In genomic region chr3:59191674-59192073, GRCm38 (mm10) we compare ENCODE assay signal across 19 mouse cellular contexts. TPM values are rescaled to one million over a fixed set of nuclear protein-coding genes. Genes with fewer than 3 reads are reported as not detected.
"Had no signal": no experiment of that assay in that cellular context is flagged by ENCODE, and none has a peak within 500 bp of the region (broad histone marks: within the 10 kb centered on the region; RNA-seq: fewer than 3 reads in every experiment).

No protein-coding gene starts in this region.

- H3K4me2 ChIP-seq: lung, embryonic 15.5 days; midbrain, embryonic 11.5 days; midbrain, embryonic 13.5 days; midbrain, embryonic 15.5 days; neural tube, embryonic 12.5 days; stomach, embryonic 15.5 days had no signal

- H3K9ac ChIP-seq: liver, postnatal 0 days; lung, embryonic 15.5 days; midbrain, embryonic 13.5 days; midbrain, embryonic 15.5 days; neural tube, embryonic 12.5 days; stomach, embryonic 15.5 days had no signal

- H3K27ac ChIP-seq: lung, embryonic 15.5 days; macrophage; midbrain, embryonic 13.5 days; midbrain, embryonic 15.5 days; neural tube, embryonic 12.5 days; stomach, embryonic 15.5 days had no signal

- H3K9me3 ChIP-seq: lung, embryonic 15.5 days; megakaryocyte, embryonic 14.5 days; midbrain, embryonic 13.5 days; midbrain, embryonic 15.5 days; neural tube, embryonic 12.5 days; stomach, embryonic 15.5 days had no signal

- ATAC-seq: liver, postnatal 0 days; lung, postnatal 0 days; midbrain, embryonic 13.5 days; midbrain, embryonic 15.5 days had no signal

- H3K4me1 ChIP-seq: lung, embryonic 15.5 days; midbrain, embryonic 13.5 days; midbrain, embryonic 15.5 days; neural tube, embryonic 12.5 days; stomach, embryonic 15.5 days had no signal

- DNase-seq: liver, postnatal 0 days; lung, adult 2 months; lung, postnatal 14 days; lung, postnatal 36 days; right cerebral cortex, postnatal 14 days; thymus, adult 18-20 months; thymus, postnatal 14 days; thymus, postnatal 36 days had no signal

- H3K4me3 ChIP-seq: lung, embryonic 15.5 days; megakaryocyte, embryonic 14.5 days; midbrain, embryonic 13.5 days; midbrain, embryonic 15.5 days; neural tube, embryonic 12.5 days; stomach, embryonic 15.5 days had no signal

- H3K27me3 ChIP-seq: lung, embryonic 15.5 days; megakaryocyte, embryonic 14.5 days; midbrain, embryonic 13.5 days; midbrain, embryonic 15.5 days; neural tube, embryonic 12.5 days; stomach, embryonic 15.5 days had no signal

- H3K36me3 ChIP-seq: lung, embryonic 15.5 days; midbrain, embryonic 13.5 days; midbrain, embryonic 15.5 days; neural tube, embryonic 12.5 days; stomach, embryonic 15.5 days had no signal

RNA-seq across cellular contexts. Expression of gene Gpr87, which starts 3.2 kb away (rescaled TPM):
- polyA plus RNA-seq: liver, postnatal 0 days; lung, postnatal 0 days; macrophage; midbrain, postnatal 0 days; spleen, adult 2 months had no signal
